ENCODE assay signal across 13 mouse cellular contexts in genomic region chr19:26752611-26753163, GRCm38 (mm10).
DNase-seq lines count a peak whose midpoint lies in the region; ATAC-seq and TF ChIP-seq lines count a peak whose summit lies in the region.
"Had no signal": no experiment of that assay in that cellular context is flagged by ENCODE, and none has a peak within 500 bp of the region (broad histone marks: within the 10 kb centered on the region; RNA-seq: fewer than 3 reads in every experiment).

No protein-coding gene starts in this region.

- no peaks in the 10 kb centered on the region for H3K36me3 ChIP-seq in forebrain, embryonic 15.5 days
- H3K36me3 ChIP-seq in forebrain, embryonic 14.5 days (ENCODE audit: control insufficient read depth, insufficient read depth, low read length), result no peaks in the 10 kb centered on the region; the same call in 1 of the 2 replicates
- no peaks in the 10 kb centered on the region for H3K36me3 ChIP-seq in stomach, embryonic 15.5 days
- H3K36me3 ChIP-seq: hindbrain, embryonic 15.5 days had no signal

- H3K9ac ChIP-seq in forebrain, embryonic 15.5 days (replicated peaks), result no peak overlapping the region
- H3K9ac ChIP-seq in forebrain, embryonic 14.5 days (ENCODE audit: low read length), result no peak overlapping the region
- no peak overlapping the region for H3K9ac ChIP-seq in stomach, embryonic 15.5 days
- H3K9ac ChIP-seq: hindbrain, embryonic 15.5 days; midbrain, embryonic 12.5 days had no signal

- no peak for TF ChIP-seq POLR2A in lung, adult 2 months (IDR thresholded peaks at IDR 0.05; ENCODE audit: borderline replicate concordance, extremely low read depth, low read depth, low read length)

- ATAC-seq in forebrain, embryonic 15.5 days (replicated peaks), result no peak
- no peak for ATAC-seq in forebrain, embryonic 14.5 days
- no peak for ATAC-seq in stomach, embryonic 15.5 days (ENCODE audit: insufficient read depth, low FRiP score, low read depth)

- TF ChIP-seq CTCF in lung, adult 2 months (IDR thresholded peaks at IDR 0.05; ENCODE audit: insufficient read depth, low read length), result no peak

- no peaks in the 10 kb centered on the region for H3K27me3 ChIP-seq in forebrain, embryonic 15.5 days
- H3K27me3 ChIP-seq in forebrain, embryonic 14.5 days (replicated peaks; ENCODE audit: control insufficient read depth, insufficient read depth, low read length), result no peaks in the 10 kb centered on the region
- no peaks in the 10 kb centered on the region for H3K27me3 ChIP-seq in stomach, embryonic 15.5 days (replicated peaks)
- H3K27me3 ChIP-seq: hindbrain, embryonic 15.5 days; midbrain, embryonic 12.5 days had no signal

- no peak for DNase-seq in forebrain, embryonic 14.5 days (ENCODE audit: low spot score)
- peak; percentile 35 to 58 for DNase-seq in lung, adult 18-20 months
- no peak for DNase-seq in lung, adult 2 months
- peak; percentile 30 to 37 for DNase-seq in kidney, postnatal 36 days
- DNase-seq in layer of hippocampus, postnatal 10 days (ENCODE audit: low spot score in 2 of 2), result no peak
- DNase-seq in spleen, postnatal 36 days (ENCODE audit: low spot score in 2 of 2), result no peak
- DNase-seq: liver; right cerebral cortex, postnatal 14 days had no signal

- no peaks in the 10 kb centered on the region for H3K9me3 ChIP-seq in forebrain, embryonic 15.5 days
- no peaks in the 10 kb centered on the region for H3K9me3 ChIP-seq in forebrain, embryonic 14.5 days (replicated peaks; ENCODE audit: control insufficient read depth, low read length)
- H3K9me3 ChIP-seq in stomach, embryonic 15.5 days, result no peaks in the 10 kb centered on the region
- H3K9me3 ChIP-seq: hindbrain, embryonic 15.5 days; midbrain, embryonic 12.5 days had no signal

- peaks cover 39% of the 10 kb centered on the region for H3K4me1 ChIP-seq in forebrain, embryonic 15.5 days
- H3K4me1 ChIP-seq in forebrain, embryonic 14.5 days (ENCODE audit: control insufficient read depth, insufficient read depth, low read length), result peaks cover 16% of the 10 kb centered on the region
- H3K4me1 ChIP-seq in lung, adult 2 months (ENCODE audit: control insufficient read depth, insufficient read depth, low read length), result peaks cover 14% of the 10 kb centered on the region
- H3K4me1 ChIP-seq in stomach, embryonic 15.5 days, result peaks cover 9% of the 10 kb centered on the region; the same call in 1 of the 2 replicates

- 86% methylated on average over 15 of the region's 15 CpGs for WGBS in forebrain, embryonic 15.5 days
- WGBS in forebrain, embryonic 14.5 days, result 91% methylated on average over 15 of the region's 15 CpGs
- 52% methylated on average over 15 of the region's 15 CpGs for WGBS in lung, adult 2 months
- WGBS in stomach, embryonic 15.5 days, result 57% methylated on average over 15 of the region's 15 CpGs

- H3K4me2 ChIP-seq in forebrain, embryonic 15.5 days (replicated peaks), result no peak overlapping the region
- H3K4me2 ChIP-seq in forebrain, embryonic 14.5 days (ENCODE audit: low read length), result no peak overlapping the region
- no peak overlapping the region for H3K4me2 ChIP-seq in stomach, embryonic 15.5 days
- H3K4me2 ChIP-seq: hindbrain, embryonic 15.5 days; midbrain, embryonic 12.5 days had no signal

- 0 out of 2 replicates have a peak overlapping the region, but pooled peaks have one; percentile 19 for H3K27ac ChIP-seq in forebrain, embryonic 15.5 days (replicated peaks)
- H3K27ac ChIP-seq in forebrain, embryonic 14.5 days (ENCODE audit: low read depth, low read length), result no peak overlapping the region
- 0 out of 2 replicates have a peak overlapping the region, but pooled peaks have one; percentile 33 for H3K27ac ChIP-seq in stomach, embryonic 15.5 days
- H3K27ac ChIP-seq: hindbrain, embryonic 15.5 days; left cerebral cortex, adult 2 months; midbrain, embryonic 12.5 days had no signal

- no peak overlapping the region for H3K4me3 ChIP-seq in forebrain, embryonic 15.5 days
- no peak overlapping the region for H3K4me3 ChIP-seq in forebrain, embryonic 14.5 days (ENCODE audit: low read depth, low read length)
- no peak overlapping the region for H3K4me3 ChIP-seq in lung, adult 2 months (replicated peaks; ENCODE audit: extremely low read depth, low read depth, low read length)
- H3K4me3 ChIP-seq in stomach, embryonic 15.5 days (replicated peaks), result no peak overlapping the region
- H3K4me3 ChIP-seq: hindbrain, embryonic 15.5 days; left cerebral cortex, adult 2 months; midbrain, embryonic 12.5 days had no signal

Comparison
In these comparisons a context has a peak if more than half of its experiments do, and no peak if none do; other contexts are left out.
1. DNase-seq: peak in lung, adult 18-20 months (2 of 2) and kidney, postnatal 36 days (2 of 2); none in forebrain, embryonic 14.5 days (single experiment), lung, adult 2 months (single experiment), layer of hippocampus, postnatal 10 days (0 of 2) and spleen, postnatal 36 days (0 of 2).